In genomic region chr5:120652915-120653701, GRCm38 (mm10) we compare ENCODE assay signal across 19 mouse cellular contexts. TPM values are rescaled to one million over a fixed set of nuclear protein-coding genes. Genes with fewer than 3 reads are reported as not detected.
DNase-seq lines count a peak whose midpoint lies in the region; ATAC-seq and TF ChIP-seq lines count a peak whose summit lies in the region.
"Had no signal": no experiment of that assay in that cellular context is flagged by ENCODE, and none has a peak within 500 bp of the region (broad histone marks: within the 10 kb centered on the region; RNA-seq: fewer than 3 reads in every experiment).

No protein-coding gene starts in this region.

- peaks cover 15% of the 10 kb centered on the region for H3K27me3 ChIP-seq in forebrain, embryonic 14.5 days (replicated peaks; ENCODE audit: control insufficient read depth, insufficient read depth, low read length)
- H3K27me3 ChIP-seq in forebrain, embryonic 10.5 days (ENCODE audit: poor library complexity, severe bottlenecking): peaks cover 53% of the 10 kb centered on the region
- H3K27me3 ChIP-seq in limb, embryonic 12.5 days: peaks cover 72% of the 10 kb centered on the region
- H3K27me3 ChIP-seq in limb, embryonic 10.5 days (ENCODE audit: low read depth, poor library complexity, severe bottlenecking): peaks cover 56% of the 10 kb centered on the region
- H3K27me3 ChIP-seq in splenic B cell, adult 2 months (ENCODE audit: control insufficient read depth, insufficient read depth, low read length, poor library complexity, severe bottlenecking): no peaks in the 10 kb centered on the region

- no peaks in the 10 kb centered on the region for H3K36me3 ChIP-seq in forebrain, embryonic 14.5 days (ENCODE audit: control insufficient read depth, insufficient read depth, low read length)
- H3K36me3 ChIP-seq in forebrain, embryonic 10.5 days (replicated peaks): no peaks in the 10 kb centered on the region
- no peaks in the 10 kb centered on the region for H3K36me3 ChIP-seq in limb, embryonic 12.5 days
- no peaks in the 10 kb centered on the region for H3K36me3 ChIP-seq in limb, embryonic 10.5 days
- no peaks in the 10 kb centered on the region for H3K36me3 ChIP-seq in splenic B cell, adult 2 months (ENCODE audit: control insufficient read depth, insufficient read depth, low read length, poor library complexity, severe bottlenecking)
- H3K36me3 ChIP-seq: hindbrain, embryonic 12.5 days; intestine, embryonic 15.5 days; lung, embryonic 15.5 days had no signal

- no peak for TF ChIP-seq CTCF in cortical plate, adult 2 months (IDR thresholded peaks at IDR 0.05; ENCODE audit: extremely low read depth, insufficient read depth, low read length)

- no peaks in the 10 kb centered on the region for H3K9me3 ChIP-seq in forebrain, embryonic 14.5 days (replicated peaks; ENCODE audit: control insufficient read depth, low read length)
- H3K9me3 ChIP-seq in forebrain, embryonic 10.5 days: no peaks in the 10 kb centered on the region
- no peaks in the 10 kb centered on the region for H3K9me3 ChIP-seq in limb, embryonic 12.5 days
- H3K9me3 ChIP-seq in limb, embryonic 10.5 days (replicated peaks): no peaks in the 10 kb centered on the region
- H3K9me3 ChIP-seq: hindbrain, embryonic 12.5 days; intestine, embryonic 15.5 days; lung, embryonic 15.5 days had no signal

- H3K4me2 ChIP-seq in forebrain, embryonic 14.5 days (ENCODE audit: low read length): no peak overlapping the region
- H3K4me2 ChIP-seq in limb, embryonic 12.5 days: no peak overlapping the region
- H3K4me2 ChIP-seq: hindbrain, embryonic 12.5 days; intestine, embryonic 15.5 days; liver, embryonic 11.5 days; lung, embryonic 15.5 days had no signal

- no peak for ATAC-seq in forebrain, embryonic 14.5 days
- no peak for ATAC-seq in limb, embryonic 12.5 days (ENCODE audit: insufficient number of reproducible peaks, insufficient read depth, low FRiP score, low TSS enrichment, low read depth)
- no peak for ATAC-seq in monocyte, adult 5-6 weeks (replicated peaks; ENCODE audit: insufficient number of reproducible peaks, low FRiP score, low TSS enrichment, poor library complexity, severe bottlenecking)
- ATAC-seq: activated CD4-positive, CD25-positive, alpha-beta regulatory T cell, adult 4 months; intestine, embryonic 15.5 days had no signal

- WGBS in forebrain, embryonic 14.5 days: 79% methylated on average over 28 of the region's 28 CpGs
- 82% methylated on average over 28 of the region's 28 CpGs for WGBS in forebrain, embryonic 10.5 days
- 79% methylated on average over 28 of the region's 28 CpGs for WGBS in limb, embryonic 12.5 days
- WGBS in limb, embryonic 10.5 days: 85% methylated on average over 28 of the region's 28 CpGs

- H3K4me1 ChIP-seq in forebrain, embryonic 14.5 days (ENCODE audit: control insufficient read depth, insufficient read depth, low read length): peaks cover 10% of the 10 kb centered on the region; the same call in 1 of the 2 replicates
- peaks cover 15% of the 10 kb centered on the region for H3K4me1 ChIP-seq in forebrain, embryonic 10.5 days
- peaks cover 10% of the 10 kb centered on the region for H3K4me1 ChIP-seq in limb, embryonic 12.5 days (replicated peaks)
- H3K4me1 ChIP-seq in limb, embryonic 10.5 days: peaks cover 13% of the 10 kb centered on the region
- peaks cover 17% of the 10 kb centered on the region for H3K4me1 ChIP-seq in cortical plate, adult 2 months (ENCODE audit: control insufficient read depth, insufficient read depth, low read length)

- H3K4me3 ChIP-seq in forebrain, embryonic 14.5 days (ENCODE audit: low read depth, low read length): no peak overlapping the region
- H3K4me3 ChIP-seq in forebrain, embryonic 10.5 days: no peak overlapping the region
- H3K4me3 ChIP-seq in limb, embryonic 12.5 days (replicated peaks): no peak overlapping the region
- H3K4me3 ChIP-seq in limb, embryonic 10.5 days: no peak overlapping the region
- H3K4me3 ChIP-seq in cortical plate, adult 2 months (ENCODE audit: insufficient read depth, low read length): peak overlapping the region; percentile 28
- H3K4me3 ChIP-seq: erythroblast, embryonic 14.5 days; gastrocnemius, adult 2 months; hindbrain, embryonic 12.5 days; intestine, embryonic 15.5 days; lung, embryonic 15.5 days had no signal

- H3K27ac ChIP-seq in forebrain, embryonic 14.5 days (ENCODE audit: low read depth, low read length): peak overlapping the region; percentile 39; the same call in 1 of the 2 replicates
- H3K27ac ChIP-seq in forebrain, embryonic 10.5 days: no peak overlapping the region
- no peak overlapping the region for H3K27ac ChIP-seq in limb, embryonic 12.5 days
- no peak overlapping the region for H3K27ac ChIP-seq in limb, embryonic 10.5 days
- H3K27ac ChIP-seq in cortical plate, adult 2 months (ENCODE audit: insufficient read depth, low read length): peak overlapping the region; percentile 71
- H3K27ac ChIP-seq: gastrocnemius, adult 2 months; hindbrain, embryonic 12.5 days; intestine, embryonic 15.5 days; lung, embryonic 15.5 days had no signal

- no peak for DNase-seq in forebrain, embryonic 14.5 days (ENCODE audit: low spot score)
- DNase-seq in forebrain, embryonic 10.5 days (ENCODE audit: extremely low spot score, low spot score): no peak
- DNase-seq in limb, embryonic 10.5 days (ENCODE audit: low spot score): no peak
- peak; percentile 68 for DNase-seq in splenic B cell, adult 2 months (ENCODE audit: low read depth, low spot score)
- DNase-seq: gastrocnemius, adult 2 months; heart, adult 18-20 months had no signal

- no peak overlapping the region for H3K9ac ChIP-seq in forebrain, embryonic 14.5 days (ENCODE audit: low read length)
- 0 out of 2 replicates have a peak overlapping the region, but pooled peaks have one; percentile 8 for H3K9ac ChIP-seq in limb, embryonic 12.5 days (replicated peaks)
- H3K9ac ChIP-seq: hindbrain, embryonic 12.5 days; intestine, embryonic 15.5 days; lung, embryonic 15.5 days had no signal

- no peak for TF ChIP-seq POLR2A in cortical plate, adult 2 months (IDR thresholded peaks at IDR 0.05; ENCODE audit: extremely low read depth, insufficient read depth, low read length)

RNA-seq across cellular contexts. Expression of gene Rasal1, which starts 4.5 kb away (rescaled TPM):
- polyA plus RNA-seq in forebrain, embryonic 14.5 days (2014; fragmentation: Nextera tagmentation; extraction: Ambion mirVana): 1.5 and 3.2 TPM in 2 replicates
- polyA plus RNA-seq in forebrain, embryonic 10.5 days (2016; fragmentation: Nextera tagmentation; extraction: Ambion mirVana): 0.21 and 0.24 TPM in 2 replicates
- polyA plus RNA-seq in limb, embryonic 12.5 days (2016; fragmentation: Nextera tagmentation; extraction: Ambion mirVana): 0.24 and 0.86 TPM in 2 replicates
- polyA plus RNA-seq in limb, embryonic 10.5 days (2016; fragmentation: Nextera tagmentation; extraction: Ambion mirVana): 0.13 and 0.36 TPM in 2 replicates
- polyA plus RNA-seq in cortical plate, adult 2 months (2012; rRNA removed): 88.7 and 99.4 TPM in 2 replicates
- 0.48 to 0.49 TPM in 2 of 3 replicates, not detected in the other for total RNA-seq in monocyte, adult 5-6 weeks (2017)
- total RNA-seq: gastrocnemius, adult 2 months; megakaryocyte-erythroid progenitor cell, adult 5-6 weeks had no signal

RNA-seq across cellular contexts. Expression of gene Cfap73, which starts 19.1 kb away (rescaled TPM):
- polyA plus RNA-seq in forebrain, embryonic 14.5 days (2014; fragmentation: Nextera tagmentation; extraction: Ambion mirVana): 0.19 and 0.57 TPM in 2 replicates
- polyA plus RNA-seq in forebrain, embryonic 10.5 days (2016; fragmentation: Nextera tagmentation; extraction: Ambion mirVana): not detected in 2 replicates
- not detected in 2 replicates for polyA plus RNA-seq in limb, embryonic 12.5 days (2016; fragmentation: Nextera tagmentation; extraction: Ambion mirVana)
- polyA plus RNA-seq in limb, embryonic 10.5 days (2016; fragmentation: Nextera tagmentation; extraction: Ambion mirVana): not detected in 2 replicates
- polyA plus RNA-seq in cortical plate, adult 2 months (2012; rRNA removed): 0.10 and 0.19 TPM in 2 replicates
- not detected in 3 replicates for total RNA-seq in monocyte, adult 5-6 weeks (2017)
- total RNA-seq: gastrocnemius, adult 2 months; heart, adult 18-20 months; megakaryocyte-erythroid progenitor cell, adult 5-6 weeks; neutrophil, adult 5-6 weeks had no signal
- polyA plus RNA-seq: activated CD4-positive, CD25-positive, alpha-beta regulatory T cell, adult 4 months; erythroblast, embryonic 14.5 days; heart, embryonic 16.5 days; intestine, embryonic 15.5 days; kidney, embryonic 16.5 days; liver, embryonic 11.5 days had no signal

RNA-seq across cellular contexts. Expression of gene Ddx54, which starts 40.6 kb away (rescaled TPM):
- 26.9 and 33.1 TPM in 2 replicates for polyA plus RNA-seq in forebrain, embryonic 14.5 days (2014; fragmentation: Nextera tagmentation; extraction: Ambion mirVana)
- 63.3 and 64.1 TPM in 2 replicates for polyA plus RNA-seq in forebrain, embryonic 10.5 days (2016; fragmentation: Nextera tagmentation; extraction: Ambion mirVana)
- 48.8 and 50.3 TPM in 2 replicates for polyA plus RNA-seq in limb, embryonic 12.5 days (2016; fragmentation: Nextera tagmentation; extraction: Ambion mirVana)
- polyA plus RNA-seq in limb, embryonic 10.5 days (2016; fragmentation: Nextera tagmentation; extraction: Ambion mirVana): 58.1 and 62.6 TPM in 2 replicates
- polyA plus RNA-seq in cortical plate, adult 2 months (2012; rRNA removed): 30.3 and 31.0 TPM in 2 replicates
- 42.2 to 59.5 TPM (median 55.9 TPM) in 3 replicates for total RNA-seq in monocyte, adult 5-6 weeks (2017)

RNA-seq across cellular contexts. Expression of gene Rita1, which starts 40.7 kb away (rescaled TPM):
- 15.9 and 18.3 TPM in 2 replicates for polyA plus RNA-seq in forebrain, embryonic 14.5 days (2014; fragmentation: Nextera tagmentation; extraction: Ambion mirVana)
- 16.5 and 17.8 TPM in 2 replicates for polyA plus RNA-seq in forebrain, embryonic 10.5 days (2016; fragmentation: Nextera tagmentation; extraction: Ambion mirVana)
- polyA plus RNA-seq in limb, embryonic 12.5 days (2016; fragmentation: Nextera tagmentation; extraction: Ambion mirVana): 16.9 and 19.1 TPM in 2 replicates
- 17.5 and 19.5 TPM in 2 replicates for polyA plus RNA-seq in limb, embryonic 10.5 days (2016; fragmentation: Nextera tagmentation; extraction: Ambion mirVana)
- 39.6 and 40.8 TPM in 2 replicates for polyA plus RNA-seq in cortical plate, adult 2 months (2012; rRNA removed)
- 0.43 to 4.0 TPM (median 1.1 TPM) in 3 replicates for total RNA-seq in monocyte, adult 5-6 weeks (2017)

RNA-seq across cellular contexts. Expression of gene Dtx1, which starts 58.6 kb away (rescaled TPM):
- polyA plus RNA-seq in forebrain, embryonic 14.5 days (2014; fragmentation: Nextera tagmentation; extraction: Ambion mirVana): 27.5 and 35.5 TPM in 2 replicates
- polyA plus RNA-seq in forebrain, embryonic 10.5 days (2016; fragmentation: Nextera tagmentation; extraction: Ambion mirVana): 1.3 and 2.0 TPM in 2 replicates
- 6.8 and 7.5 TPM in 2 replicates for polyA plus RNA-seq in limb, embryonic 12.5 days (2016; fragmentation: Nextera tagmentation; extraction: Ambion mirVana)
- polyA plus RNA-seq in limb, embryonic 10.5 days (2016; fragmentation: Nextera tagmentation; extraction: Ambion mirVana): 0.84 and 1.7 TPM in 2 replicates
- polyA plus RNA-seq in cortical plate, adult 2 months (2012; rRNA removed): 89.7 and 91.8 TPM in 2 replicates
- total RNA-seq in monocyte, adult 5-6 weeks (2017): 5.4 to 12.1 TPM (median 8.1 TPM) in 3 replicates
- polyA plus RNA-seq: erythroblast, embryonic 14.5 days had no signal

Comparison
In these comparisons a context has a peak if more than half of its experiments do, and no peak if none do; other contexts are left out.
1. H3K27ac ChIP-seq: peak in forebrain, embryonic 14.5 days (single experiment) and cortical plate, adult 2 months (single experiment); none in forebrain, embryonic 10.5 days (single experiment), limb, embryonic 12.5 days (single experiment) and limb, embryonic 10.5 days (single experiment).
2. RNA of gene Rasal1, which starts 4.5 kb away (polyA plus RNA-seq): 88.7 to 99.4 TPM in cortical plate, adult 2 months; 1.5 to 3.2 TPM in forebrain, embryonic 14.5 days, 0.24 to 0.86 TPM in limb, embryonic 12.5 days, 0.21 to 0.24 TPM in forebrain, embryonic 10.5 days and 0.13 to 0.36 TPM in limb, embryonic 10.5 days; every median in the first group is over 10 times any median in the second.